Mouse (Mus musculus): Measurements from ENCODE around the gene Alpl. TPM values are rescaled to one million over a fixed set of nuclear protein-coding genes. Genes with fewer than 3 reads are reported as not detected.
A peak's percentile ranks its signal among the peaks of the same experiment; 100 is the strongest.

The Alpl gene
- polyA plus RNA-seq, 1 experiment from 2014 or later: 2.9 TPM

DNA sequence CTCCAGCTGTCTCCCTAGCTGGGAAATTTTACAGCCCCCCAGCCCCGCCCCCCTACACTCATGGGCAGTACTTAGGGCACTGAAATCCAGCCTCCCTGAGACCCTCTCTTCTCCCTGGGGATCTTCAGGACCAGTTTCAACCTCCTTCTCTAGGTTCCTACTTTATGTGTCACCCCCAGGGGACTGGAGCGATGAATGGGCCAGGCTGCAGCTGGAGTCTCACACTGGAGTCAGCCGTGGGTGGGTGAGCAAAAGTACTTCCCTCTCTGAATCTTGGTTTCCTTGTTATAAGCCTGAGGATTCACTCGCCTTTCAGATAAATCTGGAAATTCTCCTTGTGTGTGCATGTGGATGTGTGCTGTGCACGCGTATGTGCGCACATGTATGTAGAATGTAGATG, 18.0 kb upstream of the Alpl start:
- Histone ChIP-seq H3K27me3 (ENCODE audit: control insufficient read depth, insufficient read depth, low read length) (no peaks in the 10 kb centered on the region), H3K9me3 (ENCODE audit: control insufficient read depth, low read length) (no peaks in the 10 kb centered on the region), H3K9ac (ENCODE audit: low read length) (no peak overlapping the region), H3K27ac (replicated peaks; ENCODE audit: low read depth, low read length) (no peak overlapping the region), H3K36me3 (ENCODE audit: control insufficient read depth, insufficient read depth, low read length) (no peaks in the 10 kb centered on the region), H3K4me3 (ENCODE audit: low read depth, low read length) (no peak overlapping the region), H3K4me1 (ENCODE audit: control insufficient read depth, insufficient read depth, low read length) (no peaks in the 10 kb centered on the region), H3K4me2 (ENCODE audit: low read depth, severe bottlenecking) (no peak overlapping the region)
- DNase-seq (ENCODE audit: low spot score) (no peak), ATAC-seq (ENCODE audit: insufficient number of reproducible peaks, low FRiP score, low TSS enrichment, low read depth) (no peak)
- WGBS: 77% methylated on average over 7 of the region's 7 CpGs

DNA sequence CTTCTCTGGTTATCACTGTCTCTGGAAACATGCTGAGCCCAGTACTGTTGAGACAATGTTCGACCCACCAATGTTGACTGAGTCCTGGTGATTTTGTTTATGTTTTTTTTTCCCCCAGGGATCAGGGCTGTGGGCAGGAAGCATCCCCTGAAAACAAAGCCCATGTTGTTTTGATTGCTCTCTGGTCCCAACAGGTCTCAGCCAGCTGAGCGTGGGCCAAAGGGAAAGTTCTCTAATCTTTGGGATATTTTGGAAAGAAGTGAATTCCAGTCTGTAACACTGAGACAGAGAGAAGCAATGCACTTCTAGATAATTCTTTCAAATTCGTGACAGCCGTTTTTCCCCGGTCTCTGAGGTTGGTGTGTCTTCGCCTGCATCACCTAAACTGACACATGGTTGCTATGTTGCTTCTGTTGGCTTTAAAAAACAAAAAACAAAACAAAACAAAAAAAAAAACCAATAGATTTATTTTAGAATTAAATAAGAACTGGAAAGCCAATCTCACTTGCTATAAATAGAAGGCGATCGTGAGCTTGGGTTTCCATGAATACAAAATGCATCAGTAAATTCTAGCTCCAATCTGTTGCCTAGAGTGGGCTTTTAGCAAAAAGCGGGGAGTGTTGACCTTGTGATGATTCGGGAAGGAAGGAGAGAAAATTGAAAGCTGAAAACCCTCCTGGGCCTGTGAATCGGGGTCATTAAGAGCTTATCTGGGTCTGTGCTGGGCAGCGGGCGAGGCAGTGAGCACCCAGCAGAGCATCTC, 16.9 kb upstream of the Alpl start:
- Histone ChIP-seq H3K4me2 (ENCODE audit: low read depth, severe bottlenecking) (no peak overlapping the region), H3K4me1 (ENCODE audit: control insufficient read depth, insufficient read depth, low read length) (no peaks in the 10 kb centered on the region), H3K27me3 (ENCODE audit: control insufficient read depth, insufficient read depth, low read length) (no peaks in the 10 kb centered on the region), H3K4me3 (ENCODE audit: low read depth, low read length) (no peak overlapping the region), H3K36me3 (ENCODE audit: control insufficient read depth, insufficient read depth, low read length) (no peaks in the 10 kb centered on the region), H3K27ac (replicated peaks; ENCODE audit: low read depth, low read length) (no peak overlapping the region), H3K9me3 (ENCODE audit: control insufficient read depth, low read length) (no peaks in the 10 kb centered on the region), H3K9ac (ENCODE audit: low read length) (no peak overlapping the region)
- DNase-seq (ENCODE audit: low spot score) (no peak), ATAC-seq (ENCODE audit: insufficient number of reproducible peaks, low FRiP score, low TSS enrichment, low read depth) (no peak)
- WGBS: 65% methylated on average over 13 of the region's 13 CpGs

DNA sequence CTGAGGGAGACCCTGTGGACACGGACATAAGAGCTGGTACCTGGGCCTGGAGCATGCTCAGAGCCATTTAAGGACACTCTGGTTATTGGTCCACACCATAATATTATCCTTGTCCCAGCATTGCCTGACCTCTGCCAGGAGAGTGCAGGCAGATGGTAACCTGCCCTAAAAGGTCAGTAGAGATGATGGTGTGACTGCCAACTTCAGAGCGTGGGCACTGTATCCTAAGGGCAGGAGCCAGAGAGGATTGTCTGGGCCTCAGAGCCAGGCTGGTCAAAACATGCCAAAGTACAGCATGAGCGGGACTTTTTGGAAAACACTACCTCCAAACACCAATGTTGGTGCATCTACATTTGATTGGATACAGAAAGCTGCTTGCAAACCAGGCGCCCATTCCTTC, 13.8 kb upstream of the Alpl start:
- no peak overlapping the region for H3K4me2 ChIP-seq (ENCODE audit: low read depth, severe bottlenecking)
- ATAC-seq (ENCODE audit: insufficient number of reproducible peaks, low FRiP score, low TSS enrichment, low read depth) (no peak), DNase-seq (ENCODE audit: low spot score) (no peak)
- H3K36me3 ChIP-seq (ENCODE audit: control insufficient read depth, insufficient read depth, low read length): no peaks in the 10 kb centered on the region
- H3K4me3 ChIP-seq (ENCODE audit: low read depth, low read length): no peak overlapping the region
- H3K9me3 ChIP-seq (ENCODE audit: control insufficient read depth, low read length): no peaks in the 10 kb centered on the region
- H3K27me3 ChIP-seq (ENCODE audit: control insufficient read depth, insufficient read depth, low read length): no peaks in the 10 kb centered on the region
- no peak overlapping the region for H3K9ac ChIP-seq (ENCODE audit: low read length)
- no peaks in the 10 kb centered on the region for H3K4me1 ChIP-seq (ENCODE audit: control insufficient read depth, insufficient read depth, low read length)
- WGBS: 73% methylated on average over 4 of the region's 4 CpGs
- H3K27ac ChIP-seq (replicated peaks; ENCODE audit: low read depth, low read length): no peak overlapping the region

DNA sequence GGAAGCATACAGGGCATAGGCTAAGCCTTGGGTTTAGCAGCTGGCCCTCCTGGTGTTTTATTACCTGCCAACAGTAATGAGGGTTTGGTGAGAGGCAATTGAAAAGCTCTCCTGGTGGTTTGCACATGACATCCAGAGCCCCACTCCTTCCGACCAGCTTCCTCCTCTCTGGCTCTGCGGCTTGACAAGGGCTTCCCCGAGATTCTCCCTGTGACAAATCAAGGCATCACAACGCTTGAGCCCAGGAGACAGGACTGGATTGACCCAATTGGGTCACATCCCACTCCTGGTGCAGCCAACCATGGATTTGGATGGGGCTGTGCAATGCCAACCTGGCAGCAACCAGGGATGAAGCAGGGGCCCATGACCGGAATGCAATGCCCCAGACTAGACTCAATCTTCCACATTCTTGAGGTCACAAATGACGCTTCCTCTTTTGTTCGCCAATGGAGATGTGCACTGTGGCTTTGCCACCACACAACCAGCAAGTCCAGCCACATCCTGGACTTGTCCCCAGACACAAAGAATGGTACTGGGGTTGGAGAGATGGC, 11.2 kb upstream of the Alpl start:
- no peak overlapping the region for H3K9ac ChIP-seq (ENCODE audit: low read length)
- no peaks in the 10 kb centered on the region for H3K9me3 ChIP-seq (ENCODE audit: control insufficient read depth, low read length)
- H3K4me2 ChIP-seq (ENCODE audit: low read depth, severe bottlenecking): no peak overlapping the region
- H3K4me1 ChIP-seq (ENCODE audit: control insufficient read depth, insufficient read depth, low read length): no peaks in the 10 kb centered on the region
- no peaks in the 10 kb centered on the region for H3K27me3 ChIP-seq (ENCODE audit: control insufficient read depth, insufficient read depth, low read length)
- DNase-seq (ENCODE audit: low spot score) (peak; percentile 57), ATAC-seq (ENCODE audit: insufficient number of reproducible peaks, low FRiP score, low TSS enrichment, low read depth) (no peak)
- 44% methylated on average over 7 of the region's 7 CpGs for WGBS
- no peak overlapping the region for H3K27ac ChIP-seq (replicated peaks; ENCODE audit: low read depth, low read length)
- no peaks in the 10 kb centered on the region for H3K36me3 ChIP-seq (ENCODE audit: control insufficient read depth, insufficient read depth, low read length)
- no peak overlapping the region for H3K4me3 ChIP-seq (ENCODE audit: low read depth, low read length)

DNA sequence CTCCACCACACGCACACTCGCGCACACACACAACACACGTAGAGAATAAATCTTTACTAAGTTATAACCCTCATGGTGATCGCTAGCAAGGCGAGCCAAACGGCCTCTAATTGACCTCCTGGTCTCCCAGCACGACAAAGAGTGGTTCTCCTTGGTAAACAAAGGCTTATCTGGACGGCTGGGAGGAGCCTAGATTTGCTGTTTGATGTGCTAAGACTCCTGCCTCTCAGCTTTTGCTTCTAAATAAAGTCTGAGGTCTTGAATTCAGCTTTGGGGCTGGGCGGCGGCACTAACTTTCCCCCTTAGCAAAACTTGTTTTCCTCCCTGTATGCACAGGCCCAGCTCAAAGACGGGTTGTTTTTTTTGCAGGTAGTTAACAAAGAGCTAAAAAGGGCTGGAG, 5.0 kb upstream of the Alpl start:
- WGBS: 27% methylated on average over 12 of the region's 12 CpGs
- Histone ChIP-seq H3K4me3 (ENCODE audit: low read depth, low read length) (no peak overlapping the region), H3K4me1 (ENCODE audit: control insufficient read depth, insufficient read depth, low read length) (no peaks in the 10 kb centered on the region), H3K27ac (replicated peaks; ENCODE audit: low read depth, low read length) (no peak overlapping the region), H3K9ac (ENCODE audit: low read length) (no peak overlapping the region), H3K4me2 (ENCODE audit: low read depth, severe bottlenecking) (no peak overlapping the region), H3K36me3 (ENCODE audit: control insufficient read depth, insufficient read depth, low read length) (no peaks in the 10 kb centered on the region), H3K9me3 (ENCODE audit: control insufficient read depth, low read length) (no peaks in the 10 kb centered on the region), H3K27me3 (ENCODE audit: control insufficient read depth, insufficient read depth, low read length) (peaks cover 7% of the 10 kb centered on the region)
- ATAC-seq (ENCODE audit: insufficient number of reproducible peaks, low FRiP score, low TSS enrichment, low read depth) (no peak), DNase-seq (ENCODE audit: low spot score) (no peak)

DNA sequence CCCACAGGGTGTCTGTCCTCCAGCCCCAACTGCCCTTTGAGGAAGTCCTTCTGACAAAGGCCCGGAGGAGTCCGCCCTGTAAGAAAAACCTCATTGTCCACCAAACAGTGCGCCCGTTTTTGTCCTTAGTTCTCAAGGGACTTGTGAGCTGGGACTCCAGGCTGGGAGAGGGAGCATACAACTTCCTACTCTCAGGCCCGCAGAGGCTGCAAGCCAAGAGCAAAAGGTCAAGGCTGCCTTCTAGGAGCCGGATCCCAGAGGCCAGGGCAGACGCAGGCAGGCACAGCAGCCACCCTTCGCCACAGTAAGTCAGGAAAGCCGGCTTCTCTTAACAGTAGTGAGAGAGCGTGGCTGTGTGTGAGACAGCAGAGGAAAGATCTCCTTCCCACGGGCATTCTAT, 4.1 kb upstream of the Alpl start:
- H3K4me1 ChIP-seq (ENCODE audit: control insufficient read depth, insufficient read depth, low read length): peaks cover 6% of the 10 kb centered on the region
- 39% methylated on average over 11 of the region's 11 CpGs for WGBS
- DNase-seq (ENCODE audit: low spot score) (no peak), ATAC-seq (ENCODE audit: insufficient number of reproducible peaks, low FRiP score, low TSS enrichment, low read depth) (no peak)
- H3K4me2 ChIP-seq (ENCODE audit: low read depth, severe bottlenecking): no peak overlapping the region
- H3K27me3 ChIP-seq (ENCODE audit: control insufficient read depth, insufficient read depth, low read length): peaks cover 15% of the 10 kb centered on the region
- H3K9me3 ChIP-seq (ENCODE audit: control insufficient read depth, low read length): no peaks in the 10 kb centered on the region
- no peaks in the 10 kb centered on the region for H3K36me3 ChIP-seq (ENCODE audit: control insufficient read depth, insufficient read depth, low read length)
- no peak overlapping the region for H3K27ac ChIP-seq (replicated peaks; ENCODE audit: low read depth, low read length)
- no peak overlapping the region for H3K9ac ChIP-seq (ENCODE audit: low read length)
- H3K4me3 ChIP-seq (ENCODE audit: low read depth, low read length): no peak overlapping the region

DNA sequence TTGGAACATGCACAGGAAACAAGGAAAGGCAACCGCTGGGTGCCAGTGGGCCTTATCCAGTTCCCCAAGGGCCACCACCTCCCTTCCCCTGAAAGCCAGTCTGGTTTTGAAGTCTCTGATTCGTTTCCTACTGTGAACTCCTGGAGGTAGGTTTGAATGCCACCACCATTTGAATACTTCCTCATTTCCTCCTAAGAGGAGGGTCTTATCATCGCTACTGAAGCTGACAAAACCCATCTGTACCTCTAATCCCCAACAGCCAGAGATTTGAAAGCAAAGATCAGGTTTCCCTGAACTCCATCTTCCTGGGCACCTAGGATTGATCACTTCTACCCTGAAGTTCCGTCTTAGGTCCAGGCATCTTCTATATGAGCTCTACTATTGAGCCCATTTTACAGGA, 854 bp upstream of the Alpl start:
- Histone ChIP-seq H3K36me3 (ENCODE audit: control insufficient read depth, insufficient read depth, low read length) (no peaks in the 10 kb centered on the region), H3K9ac (ENCODE audit: low read length) (no peak overlapping the region), H3K27ac (replicated peaks; ENCODE audit: low read depth, low read length) (no peak overlapping the region), H3K27me3 (ENCODE audit: control insufficient read depth, insufficient read depth, low read length) (peaks cover 18% of the 10 kb centered on the region), H3K9me3 (ENCODE audit: control insufficient read depth, low read length) (no peaks in the 10 kb centered on the region), H3K4me2 (ENCODE audit: low read depth, severe bottlenecking) (no peak overlapping the region), H3K4me3 (ENCODE audit: low read depth, low read length) (no peak overlapping the region), H3K4me1 (ENCODE audit: control insufficient read depth, insufficient read depth, low read length) (peaks cover 6% of the 10 kb centered on the region)
- WGBS: 69% methylated on average over 4 of the region's 4 CpGs
- DNase-seq (ENCODE audit: low spot score) (no peak), ATAC-seq (ENCODE audit: insufficient number of reproducible peaks, low FRiP score, low TSS enrichment, low read depth) (no peak)

DNA sequence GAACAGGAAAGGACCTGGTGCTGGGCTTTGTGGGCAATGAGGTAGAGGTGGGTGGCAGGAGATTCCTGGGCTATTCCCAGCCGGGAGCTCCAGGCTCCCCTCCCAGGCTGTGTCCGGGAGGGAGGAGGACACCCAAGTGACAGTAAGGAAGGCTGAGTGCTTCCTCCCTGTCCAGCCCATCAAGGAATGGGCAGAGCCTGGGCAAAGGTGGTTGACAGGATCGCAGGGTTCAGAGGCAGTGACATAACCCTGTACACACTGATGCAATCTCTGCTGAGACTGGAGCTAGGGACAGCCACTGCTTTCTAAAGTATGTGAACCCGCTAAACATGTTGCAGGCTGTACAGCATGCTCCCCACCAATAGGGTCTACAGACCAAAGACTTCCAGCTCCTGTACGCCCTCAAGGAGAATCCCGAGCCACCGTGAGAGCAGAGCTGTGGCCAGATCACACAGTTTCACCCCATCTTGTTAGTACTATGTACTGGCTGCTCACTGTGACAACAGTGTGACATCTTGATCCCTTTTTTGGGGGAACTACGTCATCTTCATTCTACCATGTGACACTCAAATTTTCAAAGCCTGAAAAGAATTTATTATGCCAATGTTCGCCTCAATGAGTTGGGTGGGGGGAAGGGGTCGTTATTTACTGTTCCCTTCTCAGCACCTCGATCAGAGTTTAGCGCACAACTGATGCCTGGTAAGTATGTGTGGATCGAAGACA, 1.8 kb downstream of the Alpl start:
- ATAC-seq (ENCODE audit: insufficient number of reproducible peaks, low FRiP score, low TSS enrichment, low read depth) (no peak), DNase-seq (ENCODE audit: low spot score) (no peak)
- Histone ChIP-seq H3K9ac (ENCODE audit: low read length) (no peak overlapping the region), H3K4me1 (ENCODE audit: control insufficient read depth, insufficient read depth, low read length) (peaks cover 6% of the 10 kb centered on the region), H3K36me3 (ENCODE audit: control insufficient read depth, insufficient read depth, low read length) (no peaks in the 10 kb centered on the region), H3K9me3 (ENCODE audit: control insufficient read depth, low read length) (no peaks in the 10 kb centered on the region), H3K4me3 (ENCODE audit: low read depth, low read length) (no peak overlapping the region), H3K27me3 (ENCODE audit: control insufficient read depth, insufficient read depth, low read length) (peaks cover 18% of the 10 kb centered on the region), H3K27ac (replicated peaks; ENCODE audit: low read depth, low read length) (no peak overlapping the region), H3K4me2 (ENCODE audit: low read depth, severe bottlenecking) (no peak overlapping the region)
- WGBS: 76% methylated on average over 13 of the region's 13 CpGs
